Mouse (Mus musculus) forebrain, embryonic 16.5 days (tissue): Measurements from ENCODE around the gene Prpf18. TPM values are rescaled to one million over a fixed set of nuclear protein-coding genes. Genes with fewer than 3 reads are reported as not detected.

Experiments used
- ATAC-seq: fragments of 200-750 bp; cut with Nextera tagmentation; 2 replicates; pipeline ENCODE4 v1.8.0; 2017; ENCODE audit warnings: mild to moderate bottlenecking, moderate library complexity
- H3K27ac ChIP-seq: fragments of 300-500 bp; sonication (generic); 2 replicates; pipeline ENCODE4 v1.5.1; 2014; ENCODE audit warnings: low read length, control low read depth
- H3K27me3 ChIP-seq: fragments of 300-500 bp; sonication (generic); replicated peaks from 2 replicates; pipeline ENCODE4 v1.6.1; 2014; ENCODE audit warnings: low read length; ENCODE audit not compliant: control insufficient read depth, insufficient read depth
- H3K36me3 ChIP-seq: fragments of 300-500 bp; sonication (generic); 2 replicates; pipeline ENCODE4 v1.6.1; 2014; ENCODE audit not compliant: control insufficient read depth, insufficient read depth
- H3K4me1 ChIP-seq: fragments of 300-500 bp; sonication (generic); replicated peaks from 2 replicates; pipeline ENCODE4 v1.6.1; 2014; ENCODE audit warnings: low read length; ENCODE audit not compliant: control insufficient read depth, insufficient read depth
- H3K4me2 ChIP-seq: fragments of 300-500 bp; sonication (generic); 2 replicates; pipeline ENCODE4 v1.6.1; 2014; ENCODE audit warnings: mild to moderate bottlenecking, low read length, control low read depth
- H3K4me3 ChIP-seq: fragments of 300-500 bp; sonication (generic); replicated peaks from 2 replicates; pipeline ENCODE4 v1.5.1; 2014; ENCODE audit warnings: mild to moderate bottlenecking, low read length, control low read depth
- H3K9ac ChIP-seq: fragments of 300-500 bp; sonication (generic); replicated peaks from 2 replicates; pipeline ENCODE4 v1.6.1; 2014; ENCODE audit warnings: low read depth, low read length, control low read depth
- H3K9me3 ChIP-seq: fragments of 300-500 bp; sonication (generic); 2 replicates; pipeline ENCODE4 v1.6.1; 2016; ENCODE audit warnings: low read length; ENCODE audit not compliant: control insufficient read depth
- WGBS: fragments of 180-500 bp; shearing (Covaris S2); extraction: QIAGEN DNeasy Blood & Tissue Kit; methylation state at CpG from one replicate; pipeline ENCODE4 v1.1.7; 2014; 5-methylcytosine and 5-hydroxymethylcytosine counted together
- polyA plus RNA-seq: library from polyadenylated mRNA; unstranded; fragments of >200 nt; fragmentation: Nextera tagmentation; extraction: Ambion mirVana; gene quantifications from 2 replicates; pipeline ENCODE4 v1.2.1, GENCODE M21; 2015

The Prpf18 gene
- polyA plus RNA-seq, 1 experiment from 2014 or later: 59.6 TPM

GRCm38 (mm10) chr2:4586245-4586644 lies 65.7 kb downstream of the Prpf18 start:
- WGBS: 80% methylated on average over 11 of the region's 11 CpGs

GRCm38 (mm10) chr2:4584252-4584651 lies 67.7 kb downstream of the Prpf18 start:
- no peaks in the 10 kb centered on the region for H3K27me3 ChIP-seq
- H3K4me2 ChIP-seq: no peak overlapping the region
- H3K36me3 ChIP-seq: peaks cover 9% of the 10 kb centered on the region
- ATAC-seq: no peak
- WGBS: 82% methylated on average over 5 of the region's 5 CpGs
- H3K9me3 ChIP-seq: no peaks in the 10 kb centered on the region
- no peak overlapping the region for H3K27ac ChIP-seq
- no peak overlapping the region for H3K9ac ChIP-seq
- no peak overlapping the region for H3K4me3 ChIP-seq
- H3K4me1 ChIP-seq: no peaks in the 10 kb centered on the region

More at GRCm38 (mm10) chr2:4586245-4586644, 65.7 kb downstream of the Prpf18 start:
- Histone ChIP-seq H3K4me3 (no peak overlapping the region), H3K27me3 (no peaks in the 10 kb centered on the region), H3K9me3 (no peaks in the 10 kb centered on the region), H3K4me1 (no peaks in the 10 kb centered on the region), H3K9ac (no peak overlapping the region), H3K4me2 (no peak overlapping the region), H3K27ac (no peak overlapping the region), H3K36me3 (peaks cover 20% of the 10 kb centered on the region)
- ATAC-seq: no peak

GRCm38 (mm10) chr2:4582930-4583329 lies 69.0 kb downstream of the Prpf18 start:
- Histone ChIP-seq H3K4me2 (no peak overlapping the region), H3K27ac (no peak overlapping the region), H3K36me3 (peaks cover 5% of the 10 kb centered on the region; the same call in 1 of the 2 replicates), H3K27me3 (no peaks in the 10 kb centered on the region), H3K4me3 (no peak overlapping the region), H3K9ac (no peak overlapping the region), H3K4me1 (no peaks in the 10 kb centered on the region), H3K9me3 (no peaks in the 10 kb centered on the region)
- ATAC-seq: no peak
- WGBS: 84% methylated on average over 2 of the region's 2 CpGs

- no peak for ATAC-seq
- no peak overlapping the region for H3K27ac ChIP-seq
- 76% methylated on average over 6 of the region's 6 CpGs for WGBS
These were observed 71.2 kb downstream of the Prpf18 start for GRCm38 (mm10) chr2:4580666-4581065.

GRCm38 (mm10) chr2:4579357-4580068 lies 72.4 kb downstream of the Prpf18 start:
- no peak for ATAC-seq
- no peaks in the 10 kb centered on the region for H3K4me1 ChIP-seq
- H3K9me3 ChIP-seq: no peaks in the 10 kb centered on the region
- H3K4me2 ChIP-seq: no peak overlapping the region
- no peak overlapping the region for H3K9ac ChIP-seq
- WGBS: 76% methylated on average over 8 of the region's 8 CpGs
- H3K4me3 ChIP-seq: no peak overlapping the region
- peaks cover 2% of the 10 kb centered on the region for H3K36me3 ChIP-seq
- 0 out of 2 replicates have a peak overlapping the region, but pooled peaks have one; percentile 8 for H3K27ac ChIP-seq
- H3K27me3 ChIP-seq: no peaks in the 10 kb centered on the region

More at GRCm38 (mm10) chr2:4580666-4581065, 71.2 kb downstream of the Prpf18 start:
- H3K27me3 ChIP-seq: no peaks in the 10 kb centered on the region
- H3K36me3 ChIP-seq: peaks cover 2% of the 10 kb centered on the region; the same call in 1 of the 2 replicates
- no peak overlapping the region for H3K4me2 ChIP-seq
- H3K9ac ChIP-seq: no peak overlapping the region
- H3K4me1 ChIP-seq: no peaks in the 10 kb centered on the region
- no peak overlapping the region for H3K4me3 ChIP-seq
- H3K9me3 ChIP-seq: no peaks in the 10 kb centered on the region

GRCm38 (mm10) chr2:4578291-4578690 lies 73.6 kb downstream of the Prpf18 start:
- Histone ChIP-seq H3K4me2 (no peak overlapping the region), H3K9ac (no peak overlapping the region), H3K9me3 (no peaks in the 10 kb centered on the region), H3K36me3 (peaks cover 3% of the 10 kb centered on the region), H3K4me1 (no peaks in the 10 kb centered on the region), H3K27ac (no peak overlapping the region), H3K4me3 (no peak overlapping the region), H3K27me3 (no peaks in the 10 kb centered on the region)
- 89% methylated on average over 5 of the region's 5 CpGs for WGBS
- ATAC-seq: no peak

GRCm38 (mm10) chr2:4575975-4576374 lies 75.9 kb downstream of the Prpf18 start:
- Histone ChIP-seq H3K4me2 (no peak overlapping the region), H3K27me3 (no peaks in the 10 kb centered on the region), H3K4me3 (no peak overlapping the region), H3K27ac (no peak overlapping the region), H3K4me1 (no peaks in the 10 kb centered on the region), H3K9ac (no peak overlapping the region), H3K36me3 (peaks cover 16% of the 10 kb centered on the region), H3K9me3 (no peaks in the 10 kb centered on the region)
- ATAC-seq: no peak
- 82% methylated on average over 7 of the region's 7 CpGs for WGBS

GRCm38 (mm10) chr2:4575163-4575562 lies 76.8 kb downstream of the Prpf18 start:
- Histone ChIP-seq H3K4me2 (no peak overlapping the region), H3K9me3 (no peaks in the 10 kb centered on the region), H3K4me3 (no peak overlapping the region), H3K4me1 (no peaks in the 10 kb centered on the region), H3K27ac (no peak overlapping the region), H3K9ac (no peak overlapping the region), H3K36me3 (peaks cover 16% of the 10 kb centered on the region), H3K27me3 (no peaks in the 10 kb centered on the region)
- WGBS: 65% methylated on average over 2 of the region's 2 CpGs
- ATAC-seq: no peak

GRCm38 (mm10) chr2:4574251-4574650 lies 77.7 kb downstream of the Prpf18 start:
- ATAC-seq: no peak
- Histone ChIP-seq H3K36me3 (peaks cover 16% of the 10 kb centered on the region), H3K9ac (no peak overlapping the region), H3K27me3 (no peaks in the 10 kb centered on the region), H3K4me1 (no peaks in the 10 kb centered on the region), H3K9me3 (no peaks in the 10 kb centered on the region), H3K4me3 (no peak overlapping the region), H3K4me2 (no peak overlapping the region), H3K27ac (no peak overlapping the region)
- 83% methylated on average over 5 of the region's 5 CpGs for WGBS
